Mouse (Mus musculus): Measurements from ENCODE around the gene Slc16a5.
A peak's percentile ranks its signal among the peaks of the same experiment; 100 is the strongest.

- TF ChIP-seq POLR2A (IDR thresholded peaks at IDR 0.05; ENCODE audit: extremely low read depth, insufficient read depth, low read length), result no peak
- peak; percentile 79 for TF ChIP-seq CTCF (IDR thresholded peaks at IDR 0.05; ENCODE audit: extremely low read depth, insufficient read depth, low read length)
These were observed 34.6 kb upstream of the Slc16a5 start for GRCm38 (mm10) chr11:115427482-115428331.
